Mouse (Mus musculus) left cerebral cortex, adult 11 months (tissue): Measurements from ENCODE around the gene Prss41.

Source experiments
- DNase-seq: peaks from one replicate; pipeline ENCODE4 v3.0.0; 2022; ENCODE audit warnings: low spot score

The Prss41 gene

DNA sequence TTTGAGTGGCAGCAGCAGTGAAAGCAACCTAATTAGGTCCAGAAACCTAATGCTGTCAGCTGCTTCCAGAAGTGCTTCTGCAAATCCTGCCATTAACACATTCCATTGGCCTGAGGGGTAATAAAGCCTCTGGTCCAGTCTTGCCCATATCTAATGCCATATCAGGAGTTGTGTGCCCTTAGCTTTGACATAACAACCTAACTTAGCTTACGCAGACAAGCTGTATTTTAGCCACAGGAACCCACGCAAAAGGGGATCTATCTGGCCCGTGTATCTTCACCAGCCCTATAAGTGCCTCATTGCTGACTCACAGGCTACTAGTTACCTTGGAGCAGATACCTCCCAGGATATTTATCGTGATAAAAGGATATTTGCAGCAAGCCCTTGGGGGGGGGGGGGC lies 18.4 kb downstream of the Prss41 start:
- DNase-seq: no peak

- DNase-seq: no peak
Observed at GRCm38 (mm10) chr17:23823614-23824013, 20.4 kb downstream of the Prss41 start.

DNA sequence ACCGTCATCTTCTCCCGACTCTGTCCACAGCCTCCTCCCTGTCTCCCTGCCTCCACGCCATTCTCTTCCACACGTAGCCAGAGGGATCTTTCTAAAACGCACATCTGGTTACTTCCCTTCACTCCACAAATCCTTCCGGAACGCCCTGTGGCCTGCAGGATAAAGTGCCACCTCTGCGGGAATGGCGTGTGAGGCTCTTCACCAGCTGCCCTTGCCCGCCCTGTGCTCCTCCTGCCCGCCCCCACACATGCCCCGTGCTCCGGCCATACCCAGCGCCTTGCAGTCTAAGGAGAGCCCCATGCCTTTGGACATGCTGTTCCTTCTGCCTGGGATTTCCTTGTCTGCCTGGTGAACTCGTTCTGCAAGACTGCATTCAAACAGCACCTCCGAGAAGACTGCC lies 21.0 kb downstream of the Prss41 start:
- DNase-seq: no peak

- DNase-seq: no peak
Observed at GRCm38 (mm10) chr17:23822094-23822493, 21.9 kb downstream of the Prss41 start.

DNA sequence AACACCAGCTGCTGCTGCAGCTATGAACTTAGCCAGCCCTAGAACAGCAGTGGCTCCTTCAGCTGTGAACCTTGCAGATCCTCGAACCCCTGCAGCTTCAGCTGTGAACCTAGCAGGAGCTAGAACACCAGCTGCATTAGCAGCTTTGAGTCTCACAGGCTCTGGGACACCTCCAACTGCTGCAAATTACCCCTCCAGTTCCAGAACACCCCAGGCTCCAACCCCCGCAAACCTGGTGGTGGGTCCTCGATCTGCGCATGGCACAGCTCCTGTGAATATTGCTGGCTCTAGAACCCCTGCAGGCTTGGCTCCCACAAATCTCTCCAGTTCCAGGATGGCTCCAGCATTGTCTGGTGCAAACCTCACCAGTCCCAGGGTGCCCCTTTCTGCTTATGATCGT lies 23.2 kb downstream of the Prss41 start:
- no peak for DNase-seq

- DNase-seq: no peak
Observed at GRCm38 (mm10) chr17:23819235-23819634, 24.7 kb downstream of the Prss41 start.

DNA sequence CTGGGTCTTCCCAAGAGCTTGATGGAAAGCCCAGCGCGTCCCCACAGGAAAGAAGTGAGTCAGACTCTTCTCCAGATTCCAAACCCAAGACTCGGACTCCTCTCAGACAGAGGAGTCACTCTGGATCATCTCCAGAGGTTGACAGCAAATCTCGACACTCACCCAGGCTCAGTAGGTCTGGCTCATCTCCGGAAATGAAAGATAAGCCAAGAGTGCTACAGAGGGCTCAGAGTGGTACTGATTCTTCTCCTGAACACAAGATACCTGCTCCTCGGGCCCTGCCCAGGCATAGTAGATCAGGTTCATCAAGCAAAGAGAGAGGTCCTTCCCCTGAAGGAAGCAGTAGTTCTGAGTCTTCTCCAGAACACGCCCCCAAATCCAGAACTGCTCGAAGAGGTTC lies 25.4 kb downstream of the Prss41 start:
- no peak for DNase-seq

DNA sequence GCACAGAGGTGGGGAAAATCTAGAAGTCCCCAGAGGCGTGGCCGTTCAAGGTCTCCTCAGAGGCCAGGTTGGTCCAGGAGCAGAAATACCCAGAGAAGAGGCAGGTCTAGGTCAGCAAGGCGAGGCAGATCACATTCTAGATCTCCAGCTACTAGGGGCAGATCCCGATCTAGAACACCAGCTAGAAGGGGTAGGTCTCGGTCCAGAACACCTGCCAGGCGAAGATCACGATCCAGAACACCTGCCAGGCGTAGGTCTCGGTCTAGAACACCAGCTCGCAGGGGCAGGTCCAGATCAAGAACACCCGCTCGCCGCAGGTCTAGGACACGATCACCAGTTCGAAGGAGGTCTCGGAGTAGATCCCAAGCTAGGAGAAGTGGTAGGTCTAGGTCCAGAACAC lies 28.3 kb downstream of the Prss41 start:
- DNase-seq: no peak

DNA sequence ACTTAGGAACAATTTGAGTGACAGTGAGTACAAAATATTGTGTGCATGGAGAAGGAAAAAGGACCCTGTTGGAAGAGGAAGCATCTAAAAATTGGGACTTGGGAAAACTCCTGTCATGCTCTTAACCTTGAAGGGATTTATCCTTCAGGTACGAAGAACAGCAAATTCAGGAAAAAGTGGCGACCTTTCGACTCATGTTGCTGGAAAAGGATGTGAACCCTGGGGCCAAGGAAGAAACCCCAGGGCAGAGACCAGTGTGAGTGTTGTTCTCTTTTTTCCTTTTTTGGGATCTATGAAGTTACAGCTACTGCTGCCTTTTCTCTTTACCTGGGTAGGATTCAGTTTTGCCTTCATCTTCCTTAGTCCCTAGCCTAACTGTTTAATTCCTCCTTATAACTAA lies 36.1 kb downstream of the Prss41 start:
- no peak for DNase-seq

DNA sequence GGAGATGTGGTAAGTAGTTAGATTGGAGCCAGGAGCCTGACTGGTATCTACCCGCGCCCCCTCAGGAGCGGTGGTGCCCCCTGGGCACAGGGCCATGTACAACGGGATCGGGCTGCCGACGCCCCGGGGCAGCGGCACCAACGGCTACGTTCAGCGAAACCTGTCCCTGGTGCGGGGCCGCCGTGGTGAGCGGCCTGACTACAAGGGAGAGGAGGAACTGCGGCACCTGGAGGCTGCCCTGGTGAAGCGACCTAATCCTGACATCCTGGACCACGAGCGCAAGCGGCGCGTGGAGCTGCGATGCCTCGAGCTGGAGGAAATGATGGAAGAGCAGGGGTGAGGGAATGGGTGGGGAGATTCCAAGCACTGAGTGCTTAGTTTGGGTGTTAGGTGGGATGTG lies 37.1 kb downstream of the Prss41 start:
- no peak for DNase-seq

- no peak for DNase-seq
Observed at GRCm38 (mm10) chr17:23804426-23805085, 39.4 kb downstream of the Prss41 start.

DNA sequence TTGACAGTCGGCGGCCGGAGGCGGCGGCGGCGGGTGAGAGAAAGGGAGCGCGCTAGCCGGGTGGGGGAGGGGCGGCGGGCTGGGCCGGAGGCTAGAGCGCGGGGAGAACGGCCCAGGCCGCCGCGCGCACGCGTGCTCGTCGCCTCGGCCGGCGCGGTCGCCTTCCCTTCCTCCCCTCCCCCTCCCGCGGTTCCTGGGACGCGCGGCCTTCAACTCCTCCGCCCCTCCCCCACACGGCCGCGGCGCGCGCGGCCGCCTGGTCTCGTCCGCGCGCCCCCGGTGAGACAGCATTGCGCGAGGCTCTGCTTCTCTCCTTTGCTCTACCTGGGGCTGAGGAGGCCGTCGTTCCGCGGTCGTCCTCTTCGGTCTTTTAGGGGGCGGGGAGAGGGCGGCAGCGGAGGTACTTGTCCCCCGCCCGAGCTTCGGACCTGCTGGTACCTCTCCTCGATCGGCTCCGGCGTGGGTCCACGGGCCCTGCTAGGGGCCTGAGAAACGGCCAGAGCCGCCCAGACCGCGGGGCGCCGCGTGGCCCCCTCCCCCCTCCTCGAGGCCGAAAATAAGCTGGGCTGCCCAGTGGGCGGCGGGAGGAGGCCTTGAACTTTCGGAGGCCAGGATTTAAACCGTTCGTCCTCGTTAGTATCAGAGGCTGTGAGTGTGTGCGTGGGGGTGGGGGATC lies 40.5 kb downstream of the Prss41 start:
- peak; percentile 53 for DNase-seq

GRCm38 (mm10) chr17:23802746-23803365 lies 41.1 kb downstream of the Prss41 start:
- peak; percentile 97 for DNase-seq

GRCm38 (mm10) chr17:23801627-23802026 lies 42.3 kb downstream of the Prss41 start:
- DNase-seq: no peak

- no peak for DNase-seq
Observed at GRCm38 (mm10) chr17:23797316-23797715, 46.7 kb downstream of the Prss41 start.

DNA sequence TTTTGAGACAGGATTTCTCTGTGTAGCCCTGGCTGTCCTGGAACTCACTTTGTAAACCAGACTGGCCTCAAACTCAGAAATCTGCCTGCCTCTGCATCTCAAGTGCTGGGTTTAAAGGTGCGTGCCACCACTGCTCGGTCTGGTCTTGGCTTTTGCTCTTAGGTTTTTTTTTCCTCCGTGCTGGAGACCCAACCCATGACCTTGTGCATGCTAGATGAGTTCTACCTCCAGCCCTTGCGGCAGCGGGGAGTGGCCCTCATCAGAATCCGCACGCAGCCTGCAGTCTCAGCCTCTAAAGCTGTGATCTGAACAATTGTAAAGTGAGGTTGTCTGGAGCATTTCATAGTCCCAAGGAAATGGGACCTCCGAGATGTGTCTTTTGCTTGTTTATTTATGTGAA lies 48.6 kb downstream of the Prss41 start:
- no peak for DNase-seq

GRCm38 (mm10) chr17:23791079-23791357 lies 53.0 kb downstream of the Prss41 start:
- DNase-seq: no peak

- peak; percentile 27 for DNase-seq
Observed at GRCm38 (mm10) chr17:23790269-23791078, 53.5 kb downstream of the Prss41 start, which contains the start of gene Srrm2. Gene Srrm2 (plus strand): TSS chr17:23790532.

DNA sequence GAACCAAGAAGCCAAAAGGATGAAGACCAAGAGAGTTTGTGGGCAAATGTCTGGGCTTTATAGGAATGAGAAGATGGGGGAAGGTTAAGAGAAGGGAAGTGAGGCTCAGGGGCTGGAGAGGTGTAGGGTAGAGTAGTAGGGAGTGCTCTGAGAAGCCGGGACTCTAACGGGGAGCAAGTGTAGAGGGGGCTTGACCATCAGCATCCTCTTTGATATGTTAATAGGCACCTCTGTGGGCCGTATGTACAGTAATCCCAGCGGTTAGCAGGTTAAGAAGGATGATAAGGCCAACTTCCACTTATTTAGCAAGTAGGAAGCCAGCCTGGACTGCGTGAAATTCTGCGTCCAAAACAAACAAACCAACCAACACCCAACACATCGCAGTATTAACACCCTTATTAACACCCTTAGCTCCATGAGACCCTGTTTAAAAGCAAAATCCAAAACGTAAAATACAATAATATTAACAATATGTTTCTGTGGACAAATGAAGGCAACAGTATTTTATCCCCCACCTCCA lies 54.2 kb downstream of the Prss41 start:
- DNase-seq: no peak

GRCm38 (mm10) chr17:23788973-23789372 lies 55.0 kb downstream of the Prss41 start:
- no peak for DNase-seq
